Mouse (Mus musculus) stomach, postnatal 0 days (tissue): ENCODE data around the gene Rcan1. TPM values are rescaled to one million over a fixed set of nuclear protein-coding genes. Genes with fewer than 3 reads are reported as not detected.

Experiments
- ATAC-seq: fragments of 200-750 bp; cut with Nextera tagmentation; 2 replicates; pipeline ENCODE4 v1.8.0; 2017; ENCODE audit not compliant: low FRiP score, low TSS enrichment
- DNase-seq: peaks from one replicate; pipeline ENCODE4 v3.0.0-alpha.2; 2016; ENCODE audit warnings: low spot score
- H3K27ac ChIP-seq: fragments of 300-500 bp; sonication (generic); replicated peaks from 2 replicates; pipeline ENCODE4 v1.5.1; 2014; ENCODE audit warnings: mild to moderate bottlenecking, control low read depth
- H3K27me3 ChIP-seq: fragments of 300-500 bp; sonication (generic); 2 replicates; pipeline ENCODE4 v1.6.1; 2014; ENCODE audit warnings: low read length; ENCODE audit not compliant: control insufficient read depth, insufficient read depth
- H3K36me3 ChIP-seq: fragments of 300-500 bp; sonication (generic); 2 replicates; pipeline ENCODE4 v1.6.1; 2014; ENCODE audit warnings: low read length, mixed read lengths; ENCODE audit not compliant: control insufficient read depth, insufficient read depth
- H3K4me1 ChIP-seq: fragments of 300-500 bp; sonication (generic); replicated peaks from 2 replicates; pipeline ENCODE4 v1.6.1; 2014; ENCODE audit warnings: antibody characterized with exemption; ENCODE audit not compliant: control insufficient read depth, insufficient read depth
- H3K4me2 ChIP-seq: fragments of 300-500 bp; sonication (generic); replicated peaks from 2 replicates; pipeline ENCODE4 v1.6.1; 2014; ENCODE audit warnings: low read depth, mild to moderate bottlenecking, control low read depth, moderate library complexity
- H3K4me3 ChIP-seq: fragments of 300-500 bp; sonication (generic); 2 replicates; pipeline ENCODE4 v1.5.1; 2014; ENCODE audit warnings: low read depth, low read length, control low read depth
- H3K9ac ChIP-seq: fragments of 300-500 bp; sonication (generic); 2 replicates; pipeline ENCODE4 v1.6.1; 2014; ENCODE audit warnings: mild to moderate bottlenecking, low read length, control low read depth, mixed read lengths
- H3K9me3 ChIP-seq: fragments of 300-500 bp; sonication (generic); 2 replicates; pipeline ENCODE4 v1.6.1; 2016; ENCODE audit warnings: low read length; ENCODE audit not compliant: control insufficient read depth
- CTCF ChIP-seq: IDR thresholded peaks from 2 replicates; pipeline ENCODE4 v1.5.1; 2016; ENCODE audit warnings: antibody characterized with exemption, low read depth, mild to moderate bottlenecking, moderate library complexity
- EP300 ChIP-seq: optimal IDR thresholded peaks from 2 replicates; pipeline ENCODE3; 2016; ENCODE audit warnings: antibody characterized with exemption
- WGBS: fragments of 180-500 bp; shearing (Covaris S2); extraction: QIAGEN DNeasy Blood & Tissue Kit; methylation state at CpG from one replicate; pipeline ENCODE4 v1.1.7; 2014; 5-methylcytosine and 5-hydroxymethylcytosine counted together
- polyA plus RNA-seq: library from polyadenylated mRNA; unstranded; fragments of >200 nt; fragmentation: Nextera tagmentation; extraction: Ambion mirVana; gene quantifications from 2 replicates; pipeline ENCODE4 v1.2.1, GENCODE M21; 2015

Rcan1 gene
- polyA plus RNA-seq, 1 experiment from 2014 or later, result 24.8 TPM

DNA sequence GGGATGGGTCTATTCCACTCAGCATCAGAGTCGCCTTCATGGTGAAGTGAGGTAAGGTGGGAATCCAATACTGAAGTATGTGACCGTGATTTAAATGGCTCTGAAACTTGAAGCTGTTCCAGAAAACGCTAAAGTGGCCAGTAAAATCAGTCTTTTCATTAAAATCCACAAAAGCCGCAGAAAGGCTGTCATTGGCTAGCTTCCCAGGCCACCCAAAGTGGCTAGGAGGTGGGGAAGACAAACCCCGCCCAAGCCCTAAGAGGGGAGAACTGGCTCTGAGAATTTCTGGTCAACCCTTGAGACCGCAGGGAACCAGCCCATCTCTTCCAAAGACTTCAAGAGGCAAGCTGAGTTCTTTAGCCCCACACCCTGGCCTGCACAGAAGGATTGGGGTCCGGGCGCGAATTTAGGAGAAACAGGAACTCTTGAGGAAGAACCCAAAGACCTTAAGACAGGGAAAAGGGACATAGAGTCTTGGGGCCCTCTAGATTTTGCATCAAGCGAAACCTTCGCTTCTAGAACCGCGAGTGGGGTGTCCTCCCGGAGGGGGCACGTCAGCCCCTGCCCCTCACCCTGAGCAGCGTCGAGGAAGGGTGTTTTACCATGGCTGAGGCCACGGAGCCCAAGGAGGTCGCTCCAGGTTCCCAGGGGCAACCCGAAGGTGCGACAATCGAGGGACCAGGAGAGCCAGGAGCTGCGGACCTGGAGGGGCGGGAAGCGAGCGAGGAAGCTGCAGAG, 27.4 kb upstream of the Rcan1 start:
- WGBS, result 13% methylated on average over 26 of the region's 26 CpGs
- H3K27me3 ChIP-seq, result no peaks in the 10 kb centered on the region; the same call in 1 of the 2 replicates
- DNase-seq (no peak), ATAC-seq (no peak)
- TF ChIP-seq EP300, result no peak
- TF ChIP-seq CTCF, result no peak
- peak overlapping the region; percentile 74 for H3K27ac ChIP-seq
- no peaks in the 10 kb centered on the region for H3K36me3 ChIP-seq
- peaks cover 5% of the 10 kb centered on the region for H3K4me1 ChIP-seq
- H3K9ac ChIP-seq, result peak overlapping the region; percentile 70
- peak overlapping the region; percentile 52 for H3K4me3 ChIP-seq
- no peaks in the 10 kb centered on the region for H3K9me3 ChIP-seq
- peak overlapping the region; percentile 79 for H3K4me2 ChIP-seq

DNA sequence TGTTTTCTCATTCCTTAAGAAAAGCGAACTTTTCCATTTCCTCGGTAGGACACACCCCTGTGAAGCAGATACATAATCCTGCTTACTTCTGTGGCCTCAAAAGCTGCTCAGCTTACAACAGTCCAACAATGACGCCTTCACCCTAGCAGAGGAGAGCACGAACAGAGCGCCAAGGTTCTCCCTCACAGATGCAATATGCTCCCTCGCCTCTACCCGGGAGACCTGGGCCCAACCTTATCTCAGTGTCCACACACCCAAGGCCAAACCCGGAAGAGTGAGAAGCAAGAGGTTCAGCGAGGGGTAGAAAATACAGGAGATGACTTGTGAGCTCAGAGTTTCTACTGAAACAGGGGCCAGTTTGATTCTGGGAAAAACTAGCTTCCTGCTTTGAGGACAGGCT, 18.7 kb upstream of the Rcan1 start:
- 39% methylated on average over 9 of the region's 9 CpGs for WGBS
- Histone ChIP-seq H3K9me3 (no peaks in the 10 kb centered on the region), H3K27ac (peak overlapping the region; percentile 80), H3K9ac (no peak overlapping the region), H3K27me3 (no peaks in the 10 kb centered on the region), H3K36me3 (no peaks in the 10 kb centered on the region), H3K4me1 (no peaks in the 10 kb centered on the region), H3K4me3 (no peak overlapping the region), H3K4me2 (no peak overlapping the region)
- ATAC-seq, result peak; percentile 38; the same call in 1 of the 2 replicates
- no peak for TF ChIP-seq EP300
- TF ChIP-seq CTCF, result no peak
- peak; percentile 66 for DNase-seq

DNA sequence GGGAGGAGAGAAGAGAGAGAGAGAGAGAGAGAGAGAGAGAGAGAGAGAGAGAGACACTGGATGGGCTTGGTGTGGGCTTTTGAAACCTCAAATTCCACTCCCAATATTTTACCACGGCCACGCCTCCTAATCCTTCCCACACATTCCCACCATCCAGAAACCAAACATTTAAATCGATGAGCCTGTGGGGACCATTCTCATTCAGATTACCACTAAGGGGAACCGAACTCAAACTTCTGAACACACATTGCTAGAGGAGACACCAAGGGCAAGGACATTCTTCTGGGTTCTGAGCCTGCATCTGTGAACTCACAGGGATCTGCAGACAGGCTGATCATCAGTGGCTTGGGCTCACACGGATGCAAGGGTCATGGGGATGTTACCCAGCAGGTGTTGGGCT, 17.8 kb upstream of the Rcan1 start:
- Histone ChIP-seq H3K36me3 (no peaks in the 10 kb centered on the region), H3K27me3 (no peaks in the 10 kb centered on the region), H3K9ac (no peak overlapping the region), H3K9me3 (no peaks in the 10 kb centered on the region), H3K27ac (no peak overlapping the region), H3K4me2 (no peak overlapping the region), H3K4me1 (no peaks in the 10 kb centered on the region), H3K4me3 (no peak overlapping the region)
- WGBS, result 90% methylated on average over 5 of the region's 5 CpGs
- TF ChIP-seq CTCF (no peak), EP300 (no peak)
- DNase-seq, result no peak
- no peak for ATAC-seq

DNA sequence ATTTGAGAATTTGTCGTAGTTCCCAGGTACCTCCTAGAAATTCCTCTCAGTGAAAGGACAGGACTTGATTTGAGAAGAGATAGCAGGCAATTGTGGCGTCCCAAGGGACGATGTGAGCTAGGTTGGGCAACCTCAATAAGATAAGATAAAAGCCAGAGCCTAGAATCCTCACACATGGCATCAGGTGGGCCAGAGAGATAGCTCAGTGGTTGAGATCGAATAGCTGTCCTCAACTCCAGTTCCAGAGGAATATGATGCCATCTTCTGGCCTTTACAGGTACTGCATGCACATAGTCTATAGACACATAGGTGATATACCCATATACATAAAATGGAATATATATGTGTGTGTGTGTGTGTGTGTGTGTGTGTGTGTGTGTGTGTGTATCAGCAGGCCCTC, 16.8 kb upstream of the Rcan1 start:
- DNase-seq, result peak; percentile 60
- no peak overlapping the region for H3K27ac ChIP-seq

DNA sequence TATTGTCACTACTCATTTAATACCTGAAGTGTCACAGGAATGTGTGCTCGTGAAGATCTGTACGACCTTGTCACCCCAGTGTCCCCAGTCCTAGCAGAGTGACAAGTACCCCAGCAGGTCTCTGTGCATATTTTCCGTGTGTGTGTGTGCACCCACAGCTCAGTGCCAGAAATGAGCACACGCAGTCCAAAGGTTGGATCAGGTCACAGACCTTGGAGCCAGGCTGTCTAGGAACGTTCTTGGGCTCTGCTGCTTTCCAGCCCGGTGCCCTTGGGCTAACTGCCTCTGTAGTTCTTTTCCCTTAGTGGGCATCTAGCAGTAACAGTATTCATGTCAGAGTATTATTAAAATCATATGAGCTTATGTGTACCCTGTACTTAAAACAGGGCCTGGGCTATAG, 16.4 kb upstream of the Rcan1 start:
- H3K36me3 ChIP-seq, result no peaks in the 10 kb centered on the region
- 61% methylated on average over 6 of the region's 6 CpGs for WGBS
- no peak overlapping the region for H3K4me2 ChIP-seq
- H3K4me1 ChIP-seq, result no peaks in the 10 kb centered on the region
- no peak overlapping the region for H3K4me3 ChIP-seq
- no peak overlapping the region for H3K27ac ChIP-seq
- ATAC-seq (peak; percentile 39), DNase-seq (no peak)
- no peak overlapping the region for H3K9ac ChIP-seq
- TF ChIP-seq EP300 (no peak), CTCF (no peak)
- no peaks in the 10 kb centered on the region for H3K27me3 ChIP-seq
- H3K9me3 ChIP-seq, result no peaks in the 10 kb centered on the region

More for the DNA sequence above, 16.8 kb upstream of the Rcan1 start:
- no peaks in the 10 kb centered on the region for H3K4me1 ChIP-seq
- TF ChIP-seq CTCF, result peak; percentile 81
- no peak for TF ChIP-seq EP300
- no peaks in the 10 kb centered on the region for H3K9me3 ChIP-seq
- no peaks in the 10 kb centered on the region for H3K36me3 ChIP-seq
- H3K4me3 ChIP-seq, result no peak overlapping the region
- H3K4me2 ChIP-seq, result no peak overlapping the region
- no peaks in the 10 kb centered on the region for H3K27me3 ChIP-seq
- peak; percentile 11; the same call in 1 of the 2 replicates for ATAC-seq
- 53% methylated on average over 4 of the region's 4 CpGs for WGBS
- no peak overlapping the region for H3K9ac ChIP-seq

DNA sequence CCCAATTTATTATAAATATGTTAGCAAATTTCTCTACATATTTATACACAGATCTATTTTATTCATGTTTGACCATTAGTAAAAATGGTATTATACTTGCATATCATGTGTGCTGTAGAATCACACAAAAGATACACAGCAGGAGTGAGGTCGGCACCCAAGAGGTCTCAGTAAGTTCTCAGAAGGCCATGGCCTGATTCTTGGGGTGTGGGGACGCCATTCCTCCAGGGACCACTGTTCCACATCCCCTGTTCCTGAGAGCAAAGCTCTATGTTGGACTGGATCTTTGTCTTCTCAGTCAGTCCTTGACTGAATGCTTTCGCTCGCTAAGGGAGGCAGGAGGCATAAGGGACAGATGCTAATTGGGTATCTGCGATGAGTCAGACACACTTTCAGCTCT, 14.8 kb upstream of the Rcan1 start, which contains the start of gene Clic6:
Gene Clic6 (plus strand): TSS at position 301 of the 400 bp plus-strand sequence.
- no peaks in the 10 kb centered on the region for H3K9me3 ChIP-seq

More for the DNA sequence above, 14.8 kb upstream of the Rcan1 start, which contains the start of gene Clic6:
- DNase-seq, result no peak
- Histone ChIP-seq H3K9ac (no peak within 1 kb of the TSS), H3K27me3 (no peaks in the 10 kb centered on the region), H3K36me3 (no peaks in the 10 kb centered on the region), H3K4me2 (no peak within 1 kb of the TSS), H3K27ac (no peak within 1 kb of the TSS; the same call in 1 of the 2 replicates), H3K4me3 (no peak within 1 kb of the TSS), H3K4me1 (no peaks in the 10 kb centered on the region)
- ATAC-seq, result no peak
- TF ChIP-seq EP300, result no peak
- TF ChIP-seq CTCF, result no peak
- WGBS, result 88% methylated on average over 5 of the region's 5 CpGs
